Mouse (Mus musculus) heart, postnatal 0 days (tissue): ENCODE data around the gene C2cd2.

Experiments
- CTCF ChIP-seq: IDR thresholded peaks from 2 replicates; pipeline ENCODE4 v1.5.1; 2016; ENCODE audit warnings: antibody characterized with exemption, control low read depth, low read depth
- EP300 ChIP-seq: IDR thresholded peaks from 2 replicates; pipeline ENCODE4 v1.6.1; 2016; ENCODE audit warnings: antibody characterized with exemption, low read depth

- TF ChIP-seq CTCF = no peak
- no peak for TF ChIP-seq EP300
Measured at GRCm38 (mm10) chr16:97904035-97904434, 58.4 kb downstream of the C2cd2 start.
